Mouse (Mus musculus): Measurements from ENCODE around the gene Gm4881.

DNA sequence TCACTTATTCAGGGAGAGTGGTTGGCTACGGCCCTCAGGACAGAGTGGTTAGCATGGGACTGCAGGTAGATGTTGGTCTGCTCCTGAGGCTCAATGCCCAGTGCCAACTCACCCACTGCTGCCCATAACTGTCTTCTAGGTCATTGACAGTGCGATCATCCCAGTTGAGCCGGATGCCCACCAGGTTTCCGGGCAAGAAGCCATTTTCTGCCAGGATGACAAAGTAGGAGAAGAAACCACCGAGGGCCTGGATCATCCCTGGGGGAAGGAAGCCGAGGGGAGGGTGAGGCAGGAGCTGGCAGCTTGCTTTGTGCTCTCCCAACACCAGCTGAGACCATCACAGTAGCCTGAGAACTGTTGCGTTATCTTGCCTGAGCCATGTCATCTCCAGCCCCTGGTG lies 36.1 kb upstream of the Gm4881 start:
- TF ChIP-seq CHD1 (IDR thresholded peaks at IDR 0.05; ENCODE audit: low read depth, low read length) (no peak), MYC (IDR thresholded peaks at IDR 0.05; ENCODE audit: low read depth, low read length) (no peak), POLR2A (IDR thresholded peaks at IDR 0.05; ENCODE audit: control insufficient read depth in 1 of 2, insufficient read depth in 1 of 2, low read depth in 1 of 2, low read length in 2 of 2, poor library complexity in 1 of 2) (no peak), CTCF (IDR thresholded peaks at IDR 0.05 in 2 of 3, conservative IDR thresholded peaks at IDR 0.05 in 1 of 3; ENCODE audit: control insufficient read depth in 1 of 3, insufficient read depth in 1 of 3, low read depth in 2 of 3, low read length in 3 of 3, poor library complexity in 1 of 3, severe bottlenecking in 1 of 3) (no peak), ELF1 (IDR thresholded peaks at IDR 0.05; ENCODE audit: low read depth, low read length) (no peak), POLR2AphosphoS5 (IDR thresholded peaks at IDR 0.05; ENCODE audit: borderline replicate concordance, low read depth, low read length) (no peak)
